Mouse (Mus musculus): ENCODE data around the gene Olfr785.

- TF ChIP-seq CTCF (IDR thresholded peaks at IDR 0.05; ENCODE audit: low read depth) (no peak), EP300 (IDR thresholded peaks at IDR 0.05; ENCODE audit: low read depth) (no peak)
Measured at GRCm38 (mm10) chr10:129357307-129357706, 47.9 kb upstream of the Olfr785 start.
